Mouse (Mus musculus) cortical plate, adult 2 months (tissue): ENCODE data around the gene Rapgefl1.

Experiments used
- CTCF ChIP-seq: fragments of 200-500 bp; IDR thresholded peaks from 2 replicates; pipeline ENCODE4 v1.5.1; 2011; ENCODE audit warnings: mild to moderate bottlenecking, control low read depth, low read length; ENCODE audit not compliant: insufficient read depth; ENCODE audit errors: extremely low read depth
- POLR2A ChIP-seq: fragments of 200-500 bp; IDR thresholded peaks from 2 replicates; pipeline ENCODE4 v1.6.1; 2011; ENCODE audit warnings: mild to moderate bottlenecking, low read length, control low read depth; ENCODE audit not compliant: insufficient read depth; ENCODE audit errors: extremely low read depth

DNA sequence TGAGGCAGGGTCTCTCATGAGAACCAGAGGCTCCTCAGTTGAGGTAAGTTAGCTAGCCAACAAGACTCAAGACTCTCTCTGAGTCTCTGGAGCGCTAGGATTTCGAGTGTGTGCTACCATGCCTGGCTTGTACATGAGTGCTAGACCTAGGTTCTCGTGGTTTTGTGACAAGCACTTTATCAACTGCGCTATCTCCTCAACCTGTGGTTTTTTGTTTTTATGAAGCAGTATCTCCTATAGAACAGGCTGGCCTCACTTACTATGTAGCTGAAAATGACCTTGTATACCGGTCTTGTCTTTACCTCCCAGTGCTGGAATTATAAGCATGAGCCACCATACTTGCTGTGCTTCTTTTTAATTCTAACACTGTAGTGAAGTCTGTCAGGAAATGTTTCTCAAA, 15.6 kb upstream of the Rapgefl1 start:
- no peak for TF ChIP-seq POLR2A
- TF ChIP-seq CTCF, result no peak
